Mouse (Mus musculus) bone marrow macrophage, adult 2 months (primary cell): Measurements from ENCODE around the gene Piwil4.

Experiments
- CTCF ChIP-seq: IDR thresholded peaks from 2 replicates; pipeline ENCODE4 v1.5.1; 2012; ENCODE audit warnings: low read depth, mild to moderate bottlenecking, low read length, moderate library complexity
- POLR2A ChIP-seq: IDR thresholded peaks from 2 replicates; pipeline ENCODE4 v1.6.1; 2012; ENCODE audit warnings: mild to moderate bottlenecking, low read depth, low read length, borderline replicate concordance

- TF ChIP-seq CTCF: no peak
- no peak for TF ChIP-seq POLR2A
These were observed 13.9 kb upstream of the Piwil4 start for GRCm38 (mm10) chr9:14754469-14754868.
